Mouse (Mus musculus): ENCODE measurements around the gene Zfp449.

Zfp449 gene

GRCm38 (mm10) chrX:56346176-56346931, at the start of gene Zfp449:
Zfp449 (plus strand) TSS chrX:56346400.
- DNase-seq: peak; percentile 78

- DNase-seq: no peak
These were observed 38.6 kb upstream of the Zfp449 start for GRCm38 (mm10) chrX:56307597-56307996.

DNA sequence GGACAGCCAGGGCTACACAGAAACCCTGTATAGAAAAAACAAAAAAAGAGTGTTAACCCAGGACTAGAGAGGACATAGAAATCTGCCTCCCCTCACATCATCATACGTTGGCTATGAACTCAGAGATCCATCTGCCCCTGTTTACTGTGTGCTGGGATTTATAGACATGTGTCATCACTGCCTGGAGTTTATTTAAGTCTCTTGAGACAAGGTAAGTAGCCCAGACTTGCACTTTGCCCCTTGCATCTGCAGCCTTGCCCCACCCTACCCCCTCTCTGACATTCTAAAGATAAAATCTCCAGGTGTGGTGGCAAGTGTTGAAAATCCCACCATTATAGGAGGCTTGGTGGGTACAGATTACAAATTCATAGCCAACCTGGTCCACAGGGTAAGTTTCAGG, 33.4 kb upstream of the Zfp449 start:
- DNase-seq: no peak

DNA sequence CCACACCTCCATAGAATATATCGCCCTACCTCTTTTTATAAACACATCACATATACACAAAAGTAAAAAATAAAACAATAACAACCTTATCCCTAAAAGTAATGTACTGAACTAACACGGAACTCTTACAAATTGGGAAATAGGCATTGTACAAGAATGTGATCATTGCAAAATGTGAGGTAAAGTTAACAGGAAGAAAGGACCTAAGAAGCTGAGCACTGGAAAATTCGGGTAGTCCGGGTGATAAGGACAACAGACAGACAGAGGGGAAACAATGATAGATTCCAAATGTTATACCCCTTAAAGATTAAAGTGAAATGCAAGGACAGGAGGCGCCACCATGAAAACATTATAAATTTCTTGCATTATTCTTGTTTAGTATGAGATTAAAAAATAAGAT, 24.1 kb upstream of the Zfp449 start:
- DNase-seq: no peak

DNA sequence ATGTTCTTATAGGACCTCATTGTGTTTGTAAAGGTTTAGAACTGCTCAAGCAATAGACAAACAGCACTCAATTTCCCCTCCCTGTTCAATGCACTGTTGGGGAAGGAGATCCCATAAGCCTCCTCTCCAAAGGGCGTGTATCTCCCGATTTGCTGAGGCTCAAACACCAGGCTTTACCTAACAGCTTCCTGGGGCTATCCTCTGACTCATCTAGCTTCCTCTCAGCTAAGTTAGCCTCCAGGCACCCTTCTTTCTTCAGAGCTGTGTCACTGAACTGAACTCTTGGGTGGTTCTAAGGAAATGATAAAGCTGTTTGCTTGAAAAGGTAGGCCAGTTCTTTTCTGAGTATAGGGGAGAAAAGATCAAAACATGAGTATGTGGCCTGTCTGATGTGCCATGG, 23.5 kb upstream of the Zfp449 start:
- no peak for DNase-seq

GRCm38 (mm10) chrX:56332046-56332445, 14.2 kb upstream of the Zfp449 start:
- no peak for DNase-seq

DNA sequence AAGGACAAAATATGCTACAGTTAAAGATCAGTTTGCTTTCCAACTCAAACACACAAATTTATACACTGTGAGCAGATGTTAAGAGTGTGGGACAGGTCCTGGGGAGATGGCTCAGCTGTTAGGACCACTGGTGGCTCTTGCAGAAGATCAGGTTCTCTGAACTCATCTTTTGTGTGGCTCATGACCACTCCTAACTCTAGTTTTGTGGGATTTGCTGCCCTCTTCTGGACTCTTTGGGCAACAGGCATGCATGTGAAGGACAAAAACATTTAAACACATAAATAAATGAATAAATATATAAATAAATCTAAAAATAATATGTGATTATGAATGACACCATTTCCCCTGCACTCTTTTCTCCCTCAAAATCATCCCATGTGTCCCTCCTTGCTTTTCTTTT, 5.9 kb upstream of the Zfp449 start:
- DNase-seq: no peak

DNA sequence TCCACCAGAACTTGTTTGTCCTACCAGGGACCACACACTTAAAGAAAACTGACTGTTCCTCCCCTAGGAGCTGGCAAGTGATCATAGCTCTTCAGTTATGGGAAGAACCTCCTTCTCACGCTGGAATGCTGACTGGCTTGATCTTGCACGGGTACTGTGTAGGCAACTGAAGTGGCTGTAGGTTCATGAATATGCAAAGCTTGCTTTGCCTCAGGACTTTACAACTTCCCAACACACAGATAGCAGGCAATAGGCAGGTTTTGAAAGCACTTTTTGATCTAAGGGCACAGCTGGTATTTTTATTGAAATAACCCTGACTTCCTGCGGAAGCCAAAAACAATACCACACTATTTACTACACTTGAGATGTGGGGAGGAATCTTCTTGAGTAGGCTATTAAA, 3.3 kb upstream of the Zfp449 start:
- DNase-seq: no peak

DNA sequence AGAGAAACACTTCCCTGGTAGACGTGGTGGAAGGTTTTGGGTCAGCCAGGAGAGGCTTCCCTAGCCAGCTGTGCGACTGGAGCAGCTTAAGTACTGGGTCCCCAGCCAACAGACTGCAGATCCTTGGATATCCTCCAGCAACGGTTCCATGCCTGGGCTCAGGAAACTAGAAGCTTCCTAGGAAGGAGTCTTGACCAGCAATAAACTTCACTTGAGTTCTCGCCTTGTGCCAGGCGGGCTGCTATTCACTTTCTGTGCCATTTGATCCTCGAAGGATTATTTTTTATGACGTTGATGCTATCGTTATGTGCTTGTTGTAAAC, 693 bp downstream of the Zfp449 start:
- peak; percentile 25 for DNase-seq

GRCm38 (mm10) chrX:56374431-56375128, 28.4 kb downstream of the Zfp449 start, which contains the start of gene Smim10l2a:
Smim10l2a (plus strand) TSS chrX:56374586.
- DNase-seq: peak; percentile 80

DNA sequence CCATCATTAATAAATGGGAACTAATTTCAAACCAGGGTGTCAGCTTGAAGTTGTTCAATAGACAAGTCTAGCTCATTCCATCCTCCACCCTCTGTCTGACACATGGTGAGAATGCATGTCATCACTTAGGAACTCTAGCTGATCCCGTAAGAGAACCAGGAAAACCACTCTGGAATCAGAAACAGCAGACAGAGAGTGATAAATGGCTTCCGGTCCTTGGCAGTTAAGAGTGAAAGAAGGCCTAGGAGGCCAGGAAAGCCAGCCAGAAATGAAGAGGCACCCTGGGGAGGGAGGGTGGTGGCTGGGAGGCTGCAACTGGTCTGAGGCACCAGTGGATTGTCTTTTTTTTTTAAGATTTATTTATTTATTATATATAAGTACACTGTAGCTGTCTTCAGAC, 34.7 kb downstream of the Zfp449 start:
- no peak for DNase-seq

DNA sequence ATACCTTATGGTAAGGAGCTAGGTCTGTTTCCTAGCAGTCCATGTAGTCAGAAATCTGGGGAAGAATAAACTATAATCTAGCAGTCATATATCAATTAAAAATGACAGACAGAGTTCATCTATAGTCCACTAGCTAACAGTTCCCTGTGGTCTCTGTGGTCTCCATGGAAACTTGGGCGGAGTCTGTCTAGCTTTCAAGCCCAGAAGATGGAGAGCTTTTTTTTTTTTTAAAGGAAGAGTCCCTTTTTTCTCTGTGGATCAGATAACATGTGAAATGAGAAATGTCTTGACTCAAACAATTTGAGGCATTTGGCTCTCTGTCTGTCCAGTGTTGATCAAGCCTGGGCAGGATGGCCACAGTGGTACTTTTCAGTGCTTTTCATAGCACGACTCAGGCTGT, 37.9 kb downstream of the Zfp449 start:
- DNase-seq: no peak

- no peak for DNase-seq
These were observed 58.4 kb downstream of the Zfp449 start for GRCm38 (mm10) chrX:56404646-56405045.

DNA sequence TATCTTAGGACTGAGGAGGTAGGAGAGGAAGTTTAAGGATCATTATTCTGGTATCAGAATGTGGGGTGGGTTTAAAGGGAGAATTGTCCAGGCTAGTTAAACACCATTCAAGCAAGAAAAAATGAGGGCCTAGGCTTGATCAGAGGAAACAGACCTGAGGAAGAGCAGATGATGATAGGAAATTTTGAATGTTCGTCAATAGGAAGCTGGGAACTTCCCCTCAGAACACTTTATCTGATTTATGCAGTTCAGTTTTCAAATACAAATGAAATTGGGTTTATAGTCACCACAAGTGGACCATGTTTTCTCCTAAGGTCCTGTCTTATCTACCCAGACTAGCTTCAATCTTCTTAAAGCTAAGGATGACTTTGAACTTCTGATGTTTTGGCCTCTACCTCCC, 59.3 kb downstream of the Zfp449 start:
- DNase-seq: no peak

DNA sequence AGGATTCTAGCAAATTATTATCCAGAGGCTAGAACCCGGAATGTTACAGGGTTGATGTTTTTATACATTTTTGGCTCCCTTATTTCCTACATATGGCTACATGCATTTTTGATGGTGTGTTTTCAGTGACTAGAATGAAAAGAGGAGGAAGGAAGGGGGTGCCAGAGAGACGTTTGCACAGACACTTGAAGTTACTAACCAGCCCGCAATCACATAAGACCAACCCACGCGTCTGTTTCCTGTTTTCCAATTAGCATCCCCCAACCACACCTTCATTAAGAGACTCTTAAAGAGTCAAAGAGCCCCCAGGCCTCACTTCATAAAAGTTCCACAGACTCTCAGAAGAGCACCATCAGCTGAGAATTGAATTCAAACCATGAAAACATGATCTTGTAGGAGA, 59.9 kb downstream of the Zfp449 start:
- DNase-seq: no peak
